Mouse (Mus musculus) layer of hippocampus, postnatal 36 days (tissue): ENCODE data around the gene Olfr654. TPM values are rescaled to one million over a fixed set of nuclear protein-coding genes. Genes with fewer than 3 reads are reported as not detected.

ENCODE experiments used
- DNase-seq, 2 experiments: peaks; one replicate each; pipeline ENCODE4 v3.0.0; 2022
- total RNA-seq, 2 experiments: library from RNA; stranded (reverse); gene quantifications; 2 replicates each; pipeline ENCODE4 v1.2.3; 2021

Olfr654 gene
- not detected for total RNA-seq

DNA sequence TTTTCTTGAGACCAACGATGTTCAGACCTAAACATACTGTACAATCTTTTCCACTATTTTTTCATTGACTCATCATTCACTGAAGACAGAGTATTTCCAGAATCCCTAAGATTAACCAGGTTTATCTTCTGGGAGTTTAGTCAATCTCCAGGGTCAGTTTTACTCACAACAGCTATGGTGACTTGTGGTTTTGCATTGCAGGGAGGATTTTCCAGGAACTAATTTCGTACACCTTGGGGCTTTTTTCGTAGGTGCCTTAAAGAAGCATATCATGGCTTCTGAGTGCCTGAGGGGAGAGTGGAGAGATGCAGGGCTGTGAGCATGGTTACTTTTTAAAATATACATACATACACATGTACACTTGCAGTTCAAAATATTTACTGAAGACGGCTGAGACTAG lies at the start of gene Olfr654:
Olfr654 (plus strand) TSS at position 301 of the 400 bp plus-strand sequence.
- DNase-seq: no peak

DNA sequence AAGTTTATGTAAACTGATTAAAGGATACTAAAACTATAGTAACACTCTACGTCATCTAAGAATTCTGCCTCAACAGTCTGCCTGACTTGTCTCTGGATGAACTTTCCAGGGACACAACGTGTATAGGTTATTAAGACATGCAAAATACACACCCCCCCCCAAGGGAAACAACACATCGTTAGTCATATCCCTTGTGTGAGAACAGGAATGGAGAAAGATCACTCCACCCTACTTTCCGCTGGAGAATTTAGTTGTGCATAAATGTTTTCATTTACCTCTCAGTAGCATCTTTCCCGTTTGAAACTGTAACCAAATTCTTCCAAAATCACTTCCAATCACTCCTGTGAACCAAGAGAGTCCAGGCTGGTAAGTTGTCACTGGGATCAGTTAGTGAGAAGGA lies 37.0 kb upstream of the Olfr654 start, which contains the start of gene Olfr651:
Olfr651 (plus strand) TSS at position 301 of the 400 bp plus-strand sequence.
- DNase-seq: no peak

DNA sequence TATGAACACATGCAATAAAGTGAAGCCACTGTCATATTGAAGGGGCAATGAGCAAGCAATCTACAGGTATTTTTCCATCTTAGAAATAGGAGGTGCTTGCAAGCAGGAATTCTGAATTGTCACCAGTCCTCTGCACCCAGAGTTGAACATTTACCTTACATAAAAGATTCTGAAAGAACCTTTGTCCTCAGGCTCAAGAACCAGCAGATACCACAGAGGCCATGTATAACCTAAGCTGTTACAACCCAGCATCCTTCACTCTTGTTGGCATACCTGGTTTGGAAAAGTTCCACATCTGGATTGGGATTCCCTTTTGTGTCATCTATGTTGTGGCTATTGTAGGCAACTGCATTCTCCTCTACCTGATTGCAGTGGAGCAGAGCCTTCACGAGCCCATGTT lies 34.1 kb upstream of the Olfr654 start:
- DNase-seq: no peak

DNA sequence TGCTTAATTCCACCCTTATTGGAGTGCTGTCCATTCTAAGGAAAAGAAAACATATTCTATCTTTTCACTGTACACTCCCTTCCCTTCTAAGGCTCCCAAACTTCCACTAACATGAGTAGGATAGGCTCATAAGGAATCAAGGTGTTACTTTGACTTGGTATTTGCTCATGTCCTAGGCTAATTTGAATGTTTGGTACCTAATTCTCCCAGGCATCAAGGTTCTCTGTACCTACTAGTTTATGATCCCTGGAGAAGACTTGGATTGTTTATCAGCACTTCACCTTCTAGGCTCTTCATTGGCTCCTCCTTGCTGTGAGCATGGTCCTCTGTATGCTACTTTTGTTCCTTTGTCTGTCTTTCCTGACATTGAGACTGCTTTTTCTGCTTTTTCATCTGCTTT lies 26.2 kb upstream of the Olfr654 start, which contains the start of gene Olfr652:
Olfr652 (plus strand) TSS at position 301 of the 400 bp plus-strand sequence.
- no peak for DNase-seq

DNA sequence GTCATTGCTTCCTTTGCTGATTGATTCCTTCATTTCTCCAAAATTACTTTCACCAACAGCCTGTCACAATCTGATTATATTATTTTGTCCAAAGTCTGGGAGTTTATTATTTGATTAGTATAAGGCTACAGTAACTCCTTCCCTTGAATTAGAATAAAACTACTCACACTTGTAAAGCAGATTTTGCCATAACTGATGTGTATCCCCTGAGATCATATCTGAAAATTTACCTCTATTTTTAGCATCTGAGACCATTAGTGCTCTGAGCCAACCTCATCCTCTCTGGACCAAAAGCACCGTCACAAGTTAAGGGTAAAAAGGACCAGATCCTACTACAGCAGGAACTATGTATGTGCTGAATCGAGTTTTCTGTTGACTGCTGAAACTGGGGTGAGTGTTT lies 9.8 kb upstream of the Olfr654 start, which contains the start of gene Olfr653:
Olfr653 (plus strand) TSS at position 301 of the 400 bp plus-strand sequence.
- no peak for DNase-seq

DNA sequence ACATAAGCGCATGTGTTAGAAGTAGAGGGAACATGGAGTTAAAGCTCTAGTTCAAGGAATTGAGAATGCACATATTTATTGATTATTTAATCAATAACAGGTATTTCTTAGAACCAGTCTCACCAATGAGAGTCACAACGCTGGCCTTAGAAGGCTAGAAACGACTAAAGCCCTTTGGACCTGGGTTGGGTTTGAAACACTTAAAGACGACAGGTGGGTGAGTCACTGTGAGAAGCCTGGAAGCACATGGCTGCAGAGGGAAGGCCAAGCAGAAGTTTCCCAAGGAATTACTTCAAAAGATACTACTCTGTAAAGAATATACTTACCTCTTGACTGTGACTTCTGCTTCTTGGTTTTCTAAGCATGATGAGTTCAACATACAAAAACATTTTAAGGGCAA lies 6.0 kb upstream of the Olfr654 start:
- DNase-seq: no peak

DNA sequence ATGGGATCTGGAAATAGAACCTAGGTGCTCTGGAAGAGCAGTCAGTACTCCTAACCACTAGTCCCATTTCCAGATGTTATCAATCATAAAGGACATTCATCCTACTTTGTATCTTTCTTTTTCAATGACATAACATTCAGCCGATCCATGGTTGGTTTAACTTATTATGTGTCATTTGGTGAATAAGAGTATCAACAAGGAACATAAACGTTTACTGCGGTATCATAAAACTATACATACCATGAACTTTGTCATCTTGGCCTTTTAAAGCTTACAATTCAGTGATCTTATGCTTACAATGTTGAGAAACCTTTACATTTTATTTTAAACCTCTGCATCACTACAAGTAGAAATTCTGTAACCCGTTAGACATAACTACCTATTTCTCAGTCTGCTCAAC lies 5.4 kb upstream of the Olfr654 start:
- no peak for DNase-seq

DNA sequence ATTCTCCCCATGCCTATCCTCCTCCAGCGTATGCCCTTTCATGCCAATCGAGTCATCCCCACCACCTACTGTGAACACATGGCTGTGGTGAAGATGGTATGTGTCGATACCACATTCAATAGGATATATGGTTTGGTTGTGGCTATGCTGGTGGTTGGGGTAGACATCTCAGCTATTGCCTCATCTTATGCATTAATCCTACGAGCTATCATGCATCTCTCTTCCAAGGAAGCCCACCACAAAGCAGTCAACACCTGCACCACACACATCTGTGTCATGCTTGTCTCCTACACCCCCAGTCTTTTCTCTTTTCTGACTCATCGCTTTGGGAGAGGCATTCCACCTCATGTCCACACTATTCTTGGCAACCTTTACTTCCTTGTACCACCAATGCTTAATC lies 1.4 kb downstream of the Olfr654 start:
- DNase-seq: no peak

DNA sequence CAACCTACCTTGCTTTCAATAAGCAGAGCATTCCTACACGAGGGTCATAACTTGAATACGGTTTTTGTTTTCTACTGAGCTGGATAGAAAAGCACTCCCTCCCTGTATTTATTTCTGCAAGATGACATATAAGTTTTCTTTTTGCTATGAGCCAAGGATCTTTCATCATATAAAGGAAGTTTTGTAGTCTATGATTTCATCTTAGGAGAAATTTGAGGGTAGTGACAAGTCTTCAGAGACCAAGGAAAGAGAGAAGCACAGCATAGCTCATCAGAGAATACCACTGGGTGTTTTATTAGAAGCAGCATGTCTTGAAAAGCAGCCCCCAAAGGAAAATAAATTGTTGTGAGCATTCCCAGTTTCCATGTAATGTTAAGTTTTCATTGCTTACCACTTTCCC lies 14.9 kb downstream of the Olfr654 start, which contains the start of gene Olfr655:
Olfr655 (minus strand) TSS at position 101 of the 400 bp plus-strand sequence.
- no peak for DNase-seq

DNA sequence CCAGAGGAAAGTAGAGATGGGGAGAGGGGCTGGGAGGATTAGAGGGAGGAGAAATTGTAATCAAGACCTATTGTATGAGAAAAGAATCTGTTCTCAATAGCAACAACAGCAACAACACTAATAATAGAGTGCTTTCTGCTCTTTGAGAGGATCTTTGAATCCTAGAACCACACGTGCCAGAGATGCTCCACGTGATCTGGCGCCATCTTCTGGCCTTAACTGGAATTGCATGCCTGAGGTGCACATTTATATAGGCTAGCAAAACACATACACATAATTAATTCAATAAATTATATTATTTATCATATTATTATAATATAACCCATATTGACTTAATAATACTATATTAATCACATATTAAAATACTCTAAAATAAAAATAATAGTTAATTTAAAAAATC lies 16.3 kb downstream of the Olfr654 start:
- DNase-seq: no peak

DNA sequence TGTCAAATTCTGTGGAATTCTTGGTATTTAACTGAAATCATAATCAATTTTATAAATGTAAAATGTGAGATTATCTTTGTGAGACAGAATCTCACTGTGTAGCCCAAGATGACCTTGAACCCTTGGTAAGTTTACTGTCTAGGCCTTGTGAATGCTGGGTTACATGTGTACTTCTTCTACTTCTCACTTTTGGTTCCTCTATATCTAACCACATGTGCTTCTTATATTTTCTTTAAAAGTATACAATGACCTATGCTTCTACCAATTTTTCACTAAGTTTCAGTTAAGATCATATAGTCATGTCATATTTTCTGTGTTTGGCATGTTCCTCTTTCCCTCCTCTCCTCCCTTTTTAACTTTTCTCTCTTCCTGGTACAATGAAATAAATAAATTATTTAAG lies 17.9 kb downstream of the Olfr654 start:
- no peak for DNase-seq

DNA sequence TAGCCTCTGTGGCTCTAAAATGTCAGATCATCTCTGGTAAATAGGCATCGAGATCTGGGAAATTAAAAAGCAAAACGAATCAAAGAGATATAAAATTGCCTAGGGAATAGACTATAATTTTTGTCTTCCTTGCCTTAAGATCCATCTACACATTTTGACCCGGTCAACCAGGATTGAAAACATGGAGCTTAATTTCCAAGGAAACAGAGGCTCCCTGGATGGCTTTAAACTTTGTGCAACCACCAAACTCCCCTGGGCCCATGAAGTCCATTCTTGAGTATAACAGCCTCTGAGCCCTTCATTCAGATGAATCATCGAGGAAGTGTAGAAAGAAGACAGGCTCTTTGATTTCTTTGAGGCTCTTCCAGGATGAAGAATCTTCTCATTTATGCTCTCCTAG lies 26.8 kb downstream of the Olfr654 start, which contains the start of gene Olfr656:
Olfr656 (plus strand) TSS at position 301 of the 400 bp plus-strand sequence.
- no peak for DNase-seq

DNA sequence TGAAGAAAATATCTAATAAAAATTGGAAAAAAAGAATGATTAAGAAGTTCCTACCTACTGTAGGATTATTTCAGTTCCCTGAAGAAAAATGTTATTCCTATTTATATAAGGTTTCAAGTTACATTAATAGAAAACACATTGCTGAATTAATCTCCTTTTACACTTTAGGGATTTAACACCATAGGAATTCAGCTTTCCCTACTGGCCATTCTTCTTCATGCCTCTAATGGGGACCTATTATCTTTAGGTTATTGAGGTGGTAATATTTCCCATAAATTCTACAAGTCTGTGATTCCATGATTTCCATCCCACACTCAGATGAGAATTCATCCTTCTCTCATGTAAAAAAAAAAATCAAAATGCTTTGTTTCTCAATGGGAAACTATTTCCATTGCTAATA lies 37.7 kb downstream of the Olfr654 start, which contains the start of gene Olfr657:
Olfr657 (plus strand) TSS at position 301 of the 400 bp plus-strand sequence.
- DNase-seq: no peak

Other genes with a start within 250 kb of the Olfr654 start
- gene Trim12c, start 233.7 kb upstream of the Olfr654 start, total RNA-seq: 1 to 10 TPM; 1.4 to 1.8 TPM
- not detected for gene Trim30b, start 217.1 kb upstream of the Olfr654 start, total RNA-seq
- gene Trim30c, start 186.2 kb upstream of the Olfr654 start, total RNA-seq: under 1 TPM in 1 of 2 experiments, not detected in 1; 0.20 TPM
- gene Trim30a, start 121.8 kb upstream of the Olfr654 start, total RNA-seq: under 1 TPM; 0.47 to 0.51 TPM
- under 1 TPM in 1 of 2 experiments, not detected in 1; 0.27 TPM for gene Trim30d, start 79.2 kb upstream of the Olfr654 start, total RNA-seq
- gene Olfr651, start 36.9 kb upstream of the Olfr654 start, total RNA-seq: not detected
- gene Olfr652, start 26.1 kb upstream of the Olfr654 start, total RNA-seq: not detected
- not detected for gene Olfr653, start 9.7 kb upstream of the Olfr654 start, total RNA-seq
- gene Olfr655, start 14.8 kb downstream of the Olfr654 start, total RNA-seq: not detected
- not detected for gene Olfr656, start 26.9 kb downstream of the Olfr654 start, total RNA-seq
- not detected for gene Olfr657, start 37.8 kb downstream of the Olfr654 start, total RNA-seq
- not detected for gene Olfr658, start 60.3 kb downstream of the Olfr654 start, total RNA-seq
- not detected for gene Olfr659, start 79.7 kb downstream of the Olfr654 start, total RNA-seq
- gene Olfr661, start 99.5 kb downstream of the Olfr654 start, total RNA-seq: not detected
- not detected for gene Usp17le, start 190.4 kb downstream of the Olfr654 start, total RNA-seq